Mouse (Mus musculus): Measurements from ENCODE around the gene Pou3f1. TPM values are rescaled to one million over a fixed set of nuclear protein-coding genes. Genes with fewer than 3 reads are reported as not detected.

Pou3f1 gene
- total RNA-seq (2022), result 10 to 100 TPM; 39.6 to 42.8 (median 40.0) TPM

- DNase-seq (ENCODE audit: low spot score in 2 of 2), result no peak
These were observed at the start of gene Pou3f1 for GRCm38 (mm10) chr4:124656518-124656853. Gene Pou3f1, plus strand, starts transcription at chr4:124656807.

GRCm38 (mm10) chr4:124607166-124607565, 49.4 kb upstream of the Pou3f1 start:
- DNase-seq (ENCODE audit: low spot score in 2 of 2), result peak in 1 of 2 experiments; percentile 46

GRCm38 (mm10) chr4:124610066-124610465, 46.5 kb upstream of the Pou3f1 start:
- no peak for DNase-seq (ENCODE audit: low spot score in 2 of 2)

- DNase-seq (ENCODE audit: low spot score in 2 of 2), result no peak
These were observed 45.9 kb upstream of the Pou3f1 start, which contains the start of gene 3100002H09Rik for GRCm38 (mm10) chr4:124610703-124611102. Gene 3100002H09Rik, minus strand, starts transcription at chr4:124610803.

GRCm38 (mm10) chr4:124611768-124612167, 44.8 kb upstream of the Pou3f1 start:
- DNase-seq (ENCODE audit: low spot score in 2 of 2), result no peak

GRCm38 (mm10) chr4:124614189-124614588, 42.4 kb upstream of the Pou3f1 start:
- DNase-seq (ENCODE audit: low spot score in 2 of 2), result no peak

GRCm38 (mm10) chr4:124615406-124615960, 41.1 kb upstream of the Pou3f1 start:
- no peak for DNase-seq (ENCODE audit: low spot score in 2 of 2)

GRCm38 (mm10) chr4:124615986-124616385, 40.6 kb upstream of the Pou3f1 start:
- no peak for DNase-seq (ENCODE audit: low spot score in 2 of 2)

GRCm38 (mm10) chr4:124616636-124617035, 40.0 kb upstream of the Pou3f1 start:
- no peak for DNase-seq (ENCODE audit: low spot score in 2 of 2)

GRCm38 (mm10) chr4:124618599-124618998, 38.0 kb upstream of the Pou3f1 start:
- no peak for DNase-seq (ENCODE audit: low spot score in 2 of 2)

- no peak for DNase-seq (ENCODE audit: low spot score in 2 of 2)
These were observed 35.2 kb upstream of the Pou3f1 start for GRCm38 (mm10) chr4:124621406-124621805.

- no peak for DNase-seq (ENCODE audit: low spot score in 2 of 2)
These were observed 34.0 kb upstream of the Pou3f1 start for GRCm38 (mm10) chr4:124622566-124622965.

GRCm38 (mm10) chr4:124624111-124624581, 32.5 kb upstream of the Pou3f1 start:
- peak; percentile 45 to 65 for DNase-seq (ENCODE audit: low spot score in 2 of 2)

GRCm38 (mm10) chr4:124626836-124627235, 29.8 kb upstream of the Pou3f1 start:
- no peak for DNase-seq (ENCODE audit: low spot score in 2 of 2)

GRCm38 (mm10) chr4:124631456-124631855, 25.2 kb upstream of the Pou3f1 start:
- no peak for DNase-seq (ENCODE audit: low spot score in 2 of 2)

GRCm38 (mm10) chr4:124632856-124633255, 23.8 kb upstream of the Pou3f1 start:
- no peak for DNase-seq (ENCODE audit: low spot score in 2 of 2)

GRCm38 (mm10) chr4:124633281-124633680, 23.3 kb upstream of the Pou3f1 start:
- DNase-seq (ENCODE audit: low spot score in 2 of 2), result no peak

- DNase-seq (ENCODE audit: low spot score in 2 of 2), result no peak
These were observed 16.9 kb upstream of the Pou3f1 start for GRCm38 (mm10) chr4:124639715-124640114.

- no peak for DNase-seq (ENCODE audit: low spot score in 2 of 2)
These were observed 12.7 kb upstream of the Pou3f1 start for GRCm38 (mm10) chr4:124643859-124644258.

GRCm38 (mm10) chr4:124644974-124645433, 11.6 kb upstream of the Pou3f1 start:
- no peak for DNase-seq (ENCODE audit: low spot score in 2 of 2)

- DNase-seq (ENCODE audit: low spot score in 2 of 2), result no peak
These were observed 10.0 kb upstream of the Pou3f1 start for GRCm38 (mm10) chr4:124646591-124646990.

- DNase-seq (ENCODE audit: low spot score in 2 of 2), result no peak
These were observed 8.7 kb upstream of the Pou3f1 start for GRCm38 (mm10) chr4:124647909-124648308.

GRCm38 (mm10) chr4:124652886-124653285, 3.7 kb upstream of the Pou3f1 start:
- no peak for DNase-seq (ENCODE audit: low spot score in 2 of 2)

All from layer of hippocampus, adult 8-10 months (tissue).